Mouse (Mus musculus) right cerebral cortex, postnatal 36 days (tissue): ENCODE measurements around the gene Map3k5.

ENCODE experiments used
- DNase-seq, 2 experiments: peaks; one replicate each; pipeline ENCODE4 v3.0.0; 2022; ENCODE audit warnings: low spot score in 2 of 2, mixed read lengths in 1 of 2

Gene Map3k5

DNA sequence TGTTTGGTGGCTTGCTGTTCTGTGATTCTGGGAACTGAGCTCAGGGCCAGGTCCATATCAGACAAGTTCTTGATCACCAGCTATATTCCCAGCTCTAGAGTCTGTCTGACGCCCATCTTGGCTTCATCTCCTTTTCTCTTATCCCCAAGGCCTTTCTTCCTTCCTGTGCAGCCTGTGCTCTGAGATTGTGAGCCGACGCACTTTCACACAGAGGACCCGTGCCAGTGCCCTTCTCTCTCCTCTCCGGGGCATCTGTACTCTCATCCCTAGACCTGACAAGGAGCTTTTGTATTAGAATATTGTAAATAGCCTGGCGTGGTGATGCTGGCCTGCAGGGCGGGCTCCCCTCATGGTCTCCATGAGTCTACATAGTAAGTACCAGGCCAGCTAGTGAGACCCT is 221.1 kb downstream of the Map3k5 start:
- no peak for DNase-seq

DNA sequence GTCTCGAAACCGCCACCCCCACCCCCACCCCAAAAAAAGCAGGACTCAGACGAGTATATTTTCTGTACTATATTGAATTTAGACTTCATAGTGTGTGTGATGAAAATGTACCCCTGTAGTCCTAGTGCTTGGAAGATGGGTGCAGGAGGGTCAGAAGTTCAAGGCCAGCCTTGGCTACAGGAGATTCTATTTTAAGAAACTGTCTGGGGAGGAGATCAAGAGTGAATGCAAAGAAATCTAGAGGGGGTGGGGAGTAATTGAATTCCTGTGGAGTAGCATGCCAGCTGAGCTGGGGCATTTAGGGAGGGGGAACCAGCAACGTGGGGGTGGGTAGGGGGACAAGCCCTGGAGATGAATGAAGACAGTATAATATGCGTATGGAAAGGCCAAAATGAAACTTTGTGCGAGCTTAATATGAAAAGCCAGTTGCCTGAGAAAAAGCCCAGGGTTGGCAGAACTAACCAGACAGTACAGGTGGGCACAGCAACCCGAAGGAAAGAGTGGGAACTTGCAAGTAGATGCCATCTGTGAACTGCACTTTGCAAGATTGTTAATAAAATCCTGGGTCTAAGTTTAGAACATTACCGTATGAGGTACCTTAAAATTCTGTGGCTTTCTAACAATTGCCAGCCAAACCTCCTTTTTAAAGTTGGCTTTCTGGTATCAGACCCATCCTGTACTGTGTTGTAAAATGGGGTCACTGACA is 222.9 kb downstream of the Map3k5 start:
- no peak for DNase-seq

DNA sequence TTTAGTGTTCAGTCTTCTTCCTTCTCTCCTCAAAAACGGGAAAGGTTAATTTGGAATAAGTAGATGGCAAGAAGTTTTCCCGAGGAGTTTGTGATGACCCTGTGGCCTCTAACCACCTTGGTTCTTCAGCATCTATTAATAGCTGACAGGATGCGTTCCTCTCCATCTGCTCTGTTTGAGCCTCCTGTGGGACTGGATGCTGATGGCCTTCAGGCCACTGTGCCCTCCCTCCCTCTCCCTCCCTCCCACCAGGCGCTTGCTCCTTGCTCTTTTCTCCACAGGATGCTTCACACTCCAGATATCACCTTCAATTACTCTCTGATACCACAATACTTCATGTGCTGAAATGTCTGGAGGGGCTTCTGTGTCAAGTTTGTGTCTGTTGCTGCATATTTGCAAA is 224.5 kb downstream of the Map3k5 start:
- DNase-seq: no peak

DNA sequence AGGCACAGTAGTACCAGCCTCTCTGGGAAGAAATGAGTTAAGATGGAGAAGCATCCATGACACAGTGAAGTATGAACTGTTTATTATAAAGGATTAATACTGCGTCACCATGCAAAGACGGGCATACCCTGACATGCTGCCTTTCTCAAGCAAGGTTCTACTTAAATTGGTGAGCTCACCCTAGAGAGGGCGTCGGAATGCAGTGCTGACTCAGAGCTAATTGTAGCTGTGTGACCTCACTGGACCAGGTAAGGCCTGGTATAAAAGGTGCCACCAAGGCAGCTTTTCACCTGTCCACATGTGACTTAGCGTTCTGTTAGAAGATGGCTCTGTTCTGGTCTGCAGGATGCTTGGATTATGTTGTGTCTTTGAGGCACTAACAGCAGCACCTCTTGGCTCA is 225.0 kb downstream of the Map3k5 start:
- DNase-seq: no peak

DNA sequence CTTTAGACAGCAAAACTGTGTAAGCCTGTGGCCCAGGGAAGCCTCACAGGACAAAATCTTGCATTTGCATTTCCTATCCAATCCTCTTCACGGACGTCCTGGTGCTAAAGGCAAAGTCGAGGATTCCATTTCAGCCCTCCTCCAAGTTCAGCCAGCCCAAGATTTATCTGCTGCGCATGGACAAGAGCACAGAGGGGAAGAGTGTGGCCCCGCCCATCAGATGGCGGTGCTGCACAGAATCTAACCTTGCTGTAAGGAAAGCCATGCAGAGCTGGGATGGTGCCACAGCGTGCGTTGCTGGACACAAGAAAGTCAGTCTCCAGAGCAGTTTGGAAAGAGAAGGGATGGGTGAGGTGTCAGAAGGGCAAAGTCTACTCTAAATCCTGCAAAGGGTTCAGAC is 226.6 kb downstream of the Map3k5 start:
- DNase-seq: no peak

DNA sequence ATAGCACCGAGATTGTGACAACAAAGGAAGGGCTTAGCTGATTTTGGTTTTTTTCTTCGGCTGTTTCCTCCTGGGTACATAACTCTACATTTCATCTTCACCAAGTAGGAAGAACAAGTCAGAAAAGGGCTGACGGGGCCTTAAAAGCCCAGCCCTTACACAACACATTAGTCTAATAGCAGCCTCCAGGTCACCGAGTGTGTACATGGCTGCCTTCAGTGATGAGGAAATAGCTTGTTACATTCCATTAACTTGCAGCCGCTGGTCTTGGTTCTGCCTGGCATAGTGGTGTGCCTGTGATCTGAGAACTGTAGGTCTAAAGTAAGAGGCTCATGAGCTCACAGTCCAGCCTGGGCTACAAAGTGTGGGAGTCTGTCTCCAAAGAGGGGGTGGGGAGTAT is 230.5 kb downstream of the Map3k5 start:
- DNase-seq: no peak

DNA sequence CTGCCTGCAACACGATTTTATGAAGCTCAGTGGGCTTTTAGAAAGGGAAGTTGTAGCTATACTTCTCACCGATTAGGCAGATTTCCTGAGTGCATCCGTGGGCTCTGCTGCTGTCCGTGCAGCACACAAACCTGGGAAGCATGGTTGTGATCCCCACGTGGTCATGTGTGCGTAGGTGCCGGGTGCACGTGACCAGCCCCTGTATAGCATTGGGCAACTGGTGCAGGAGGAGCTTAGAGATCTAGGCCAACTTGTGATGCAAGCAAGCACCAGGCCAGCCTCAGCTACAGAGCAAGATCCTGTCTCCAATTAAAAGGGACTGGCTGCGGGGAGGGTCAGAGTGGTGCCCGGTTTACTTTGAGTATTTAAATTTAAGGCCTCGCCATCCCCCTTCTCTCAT is 232.5 kb downstream of the Map3k5 start:
- peak in 1 of 2 experiments; percentile 78 for DNase-seq

DNA sequence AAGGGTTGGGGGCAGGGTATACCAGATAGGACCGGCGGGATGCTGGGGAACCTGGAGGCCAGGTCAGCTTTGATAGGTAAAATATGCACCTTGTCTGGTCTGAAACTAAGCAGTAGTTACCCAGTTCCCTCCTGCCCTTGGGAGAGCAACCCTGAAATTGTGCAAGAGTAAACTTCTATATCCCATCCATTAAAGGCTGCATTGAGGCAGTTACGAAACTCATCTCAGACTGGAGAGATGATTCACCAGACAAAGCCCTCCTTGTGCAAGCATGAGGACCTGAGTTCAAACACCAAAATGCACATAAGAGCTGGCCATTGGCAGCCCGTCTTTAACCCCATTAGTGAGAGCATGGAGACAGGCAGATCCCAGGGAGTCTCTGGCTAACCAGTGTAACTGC is 233.2 kb downstream of the Map3k5 start:
- DNase-seq: no peak

DNA sequence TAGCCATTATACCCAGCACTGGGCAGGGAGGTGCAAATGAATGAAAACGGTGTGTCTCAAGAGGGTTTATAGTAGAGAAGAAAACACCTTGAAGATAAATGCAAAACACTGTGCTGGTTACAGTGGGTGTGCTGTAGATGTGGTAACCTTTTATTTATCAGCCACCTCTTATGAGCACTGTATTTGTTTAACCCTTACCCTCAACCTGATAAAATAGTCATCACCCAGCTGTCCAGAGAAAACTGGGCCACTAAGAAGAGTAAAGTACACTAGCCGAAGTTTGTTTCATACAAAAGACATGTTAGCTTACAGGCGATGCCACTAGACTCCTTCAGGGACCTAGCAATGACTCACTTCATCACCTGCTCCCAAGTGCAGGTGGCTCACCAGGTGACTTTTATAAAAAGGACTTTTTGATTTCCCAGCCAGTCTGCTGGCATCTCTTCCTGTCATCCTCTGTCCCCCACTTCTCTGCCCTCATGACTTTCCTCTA is 235.0 kb downstream of the Map3k5 start:
- no peak for DNase-seq

DNA sequence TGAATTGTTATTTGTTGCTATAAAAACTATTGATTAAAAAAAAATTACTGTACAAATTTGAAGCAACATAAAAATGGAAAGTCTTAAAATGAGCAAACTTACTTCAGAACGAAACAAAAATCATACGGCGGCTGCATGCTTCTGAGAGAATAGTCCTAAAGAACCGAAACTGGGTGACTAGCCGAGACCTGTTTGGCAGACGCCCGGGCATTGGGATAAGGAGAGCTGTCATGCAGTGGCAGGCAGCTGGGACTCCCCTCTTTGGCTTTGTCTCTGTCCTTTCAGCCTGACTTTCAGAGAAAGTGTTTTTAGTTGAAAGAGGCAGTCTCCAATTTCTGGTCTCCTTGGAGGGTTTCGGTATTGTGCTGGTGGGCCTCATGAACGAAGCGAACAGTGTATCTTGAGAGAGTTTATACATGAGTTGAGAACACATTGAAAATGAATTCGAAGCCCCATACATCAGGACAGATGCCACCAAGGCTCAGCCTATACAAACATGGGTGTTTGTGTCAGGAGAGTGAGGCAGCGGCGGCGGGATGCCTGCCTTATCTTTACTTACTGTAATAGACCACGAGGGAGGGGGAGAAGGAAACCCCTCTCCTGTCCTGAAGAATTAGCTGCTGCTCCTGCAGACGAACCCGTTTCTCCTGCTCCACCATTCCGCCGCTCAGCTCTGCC is 235.8 kb downstream of the Map3k5 start:
- no peak for DNase-seq

DNA sequence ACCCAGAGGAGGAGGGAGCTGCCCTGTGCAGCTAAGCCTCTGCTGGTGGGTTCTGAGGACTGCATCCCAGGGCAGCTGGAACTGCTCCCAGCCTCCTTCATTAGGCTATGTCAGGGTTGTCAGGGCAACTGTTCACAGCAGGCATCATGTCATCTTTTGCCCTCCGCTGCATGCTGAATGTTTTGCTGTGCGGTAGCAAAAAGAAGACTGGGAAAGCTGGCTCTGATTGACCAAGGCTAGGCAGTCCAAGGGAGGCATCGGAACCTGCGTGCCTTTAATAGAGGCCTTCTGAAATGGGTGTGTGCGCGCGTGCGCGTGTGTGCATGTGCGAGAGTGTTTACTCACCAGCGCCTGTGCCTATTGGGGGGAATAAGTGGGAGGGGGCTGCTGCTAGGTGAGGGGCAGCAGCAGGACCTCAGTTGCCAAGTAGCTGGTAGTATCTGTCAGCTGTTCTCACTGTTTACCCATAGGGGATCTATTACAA is 236.4 kb downstream of the Map3k5 start:
- peak; percentile 80 to 83 for DNase-seq

DNA sequence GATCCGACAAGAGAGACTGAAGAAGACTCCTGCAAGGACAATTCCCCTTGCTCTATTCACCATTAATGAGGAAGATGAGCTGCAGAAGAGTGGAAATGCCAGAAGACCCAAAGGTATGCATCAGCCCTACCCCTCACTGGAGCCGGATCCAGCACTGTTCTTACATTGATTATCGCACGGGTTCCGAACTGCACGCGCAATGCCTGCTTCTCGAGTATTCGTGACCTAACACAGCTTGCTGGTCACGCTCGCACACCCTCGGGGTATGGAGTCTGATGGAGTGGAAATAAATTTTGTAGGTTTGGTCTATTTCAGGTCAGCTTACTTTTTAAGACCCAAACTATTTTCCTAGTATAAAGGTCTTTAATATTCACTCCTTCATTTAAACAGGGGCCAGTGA is 236.9 kb downstream of the Map3k5 start:
- no peak for DNase-seq

DNA sequence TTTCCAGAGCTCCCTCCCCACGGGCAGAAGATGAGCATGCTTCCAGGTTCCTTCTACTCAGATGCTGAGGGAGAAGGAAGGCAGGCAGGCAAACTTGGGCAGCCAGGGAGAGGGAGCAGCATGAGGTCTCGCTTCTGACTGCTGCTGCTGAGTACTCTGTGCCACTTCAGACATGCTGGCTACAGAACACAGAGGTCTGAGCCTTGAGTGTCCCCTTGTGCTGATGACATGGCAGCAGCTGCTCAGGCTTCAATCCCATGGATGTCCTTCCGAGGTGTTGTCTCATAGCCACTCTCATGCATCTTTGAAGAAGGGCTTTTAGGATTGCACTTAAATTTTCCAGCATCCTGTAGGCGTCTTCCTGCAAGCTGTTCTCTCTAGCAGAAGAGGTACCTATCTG is 237.5 kb downstream of the Map3k5 start:
- no peak for DNase-seq

DNA sequence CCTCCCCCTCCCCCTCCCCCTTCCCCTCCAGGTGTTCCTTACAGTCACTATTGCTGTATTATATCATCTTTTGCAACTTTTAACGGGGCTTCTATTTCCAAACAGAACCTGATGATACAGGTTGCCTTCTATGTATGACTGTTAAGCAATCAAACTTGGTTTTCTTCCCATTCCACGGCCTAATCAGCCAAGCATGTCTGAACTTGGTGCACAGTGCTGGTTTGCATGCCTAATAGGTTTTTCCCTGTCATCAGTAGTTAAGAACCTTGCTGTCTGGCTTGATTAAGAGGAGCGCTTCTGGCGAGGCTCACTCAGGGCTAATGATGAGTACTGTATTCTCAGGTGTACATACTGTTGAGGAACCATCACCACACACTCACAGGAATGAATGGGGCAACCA is 239.5 kb downstream of the Map3k5 start:
- DNase-seq: no peak

DNA sequence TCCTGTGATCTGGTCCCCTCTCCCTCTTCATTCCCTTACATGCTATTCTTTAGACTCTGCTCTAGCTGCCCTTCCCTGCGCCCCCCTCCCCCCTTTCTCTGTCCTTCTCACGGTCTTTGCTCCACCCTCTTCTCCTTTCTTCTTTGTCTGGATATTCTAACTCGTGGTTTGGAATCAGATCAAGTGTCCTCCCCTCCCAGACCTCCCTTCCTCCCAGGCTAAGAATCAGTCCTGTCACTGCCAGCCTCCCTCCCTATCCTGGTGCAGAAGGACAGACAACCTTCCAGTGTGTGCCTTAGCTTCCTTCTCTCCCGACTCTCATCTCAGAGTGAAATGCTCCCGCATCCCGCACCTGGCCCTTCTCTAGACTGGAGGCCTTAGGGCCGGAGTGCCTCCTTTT is 241.8 kb downstream of the Map3k5 start:
- DNase-seq: no peak

DNA sequence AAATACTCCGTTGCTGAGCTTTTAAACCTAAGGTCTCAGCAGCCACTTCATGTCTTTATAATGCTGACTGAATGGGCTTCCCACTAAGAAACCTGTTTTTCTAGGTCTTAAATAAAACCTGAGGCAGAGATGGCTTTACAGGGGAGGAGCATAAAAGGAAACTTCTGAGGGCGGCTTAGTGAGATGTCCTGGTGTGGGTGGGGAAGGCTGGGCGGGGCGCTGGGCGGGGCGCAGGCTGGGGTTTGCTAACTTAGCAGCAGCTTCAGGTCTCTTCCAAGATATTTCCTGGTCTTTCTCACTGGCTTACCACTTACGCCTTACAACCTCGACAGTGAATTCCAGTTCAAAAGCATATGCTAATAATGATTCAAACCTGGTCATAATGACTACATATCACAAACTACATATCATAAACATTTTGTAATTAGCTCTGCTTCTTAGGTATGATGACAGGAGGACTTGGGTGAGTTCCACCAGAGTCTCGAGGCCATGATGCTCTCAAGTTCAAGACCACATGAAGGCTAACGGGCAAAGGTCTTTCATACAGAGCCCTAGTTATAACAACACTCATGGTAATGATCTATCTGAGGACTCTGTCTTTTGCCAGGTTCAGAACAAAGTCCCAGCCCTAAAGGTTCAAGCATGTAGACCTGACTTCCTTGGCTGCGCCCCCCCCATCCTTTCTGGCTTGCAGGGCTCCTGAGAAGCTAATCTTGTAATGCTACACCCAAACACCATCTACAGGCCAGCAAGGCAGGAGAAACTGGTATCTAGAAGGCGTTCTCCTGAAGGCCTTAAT is 244.7 kb downstream of the Map3k5 start:
- DNase-seq: no peak

DNA sequence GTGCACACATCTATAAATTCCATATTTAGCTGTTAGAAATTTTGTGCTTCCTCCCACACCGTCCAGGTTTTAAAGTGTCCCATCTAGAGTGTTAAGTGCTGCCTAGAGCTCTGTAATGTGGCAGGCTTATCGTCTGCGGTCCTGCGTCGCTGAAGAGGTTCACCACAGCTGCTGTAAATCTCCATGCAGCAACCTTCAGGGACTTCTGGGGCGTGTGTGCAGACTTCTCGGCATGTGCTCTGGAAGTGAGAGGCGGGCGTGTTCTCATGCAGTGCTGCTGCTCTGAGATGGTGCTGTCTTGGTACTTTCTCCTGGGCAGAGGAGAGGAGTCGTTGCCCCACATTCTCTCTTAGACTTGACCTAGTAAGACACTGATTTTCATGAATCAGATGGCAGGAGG is 246.9 kb downstream of the Map3k5 start:
- peak in 1 of 2 experiments; percentile 64 for DNase-seq

DNA sequence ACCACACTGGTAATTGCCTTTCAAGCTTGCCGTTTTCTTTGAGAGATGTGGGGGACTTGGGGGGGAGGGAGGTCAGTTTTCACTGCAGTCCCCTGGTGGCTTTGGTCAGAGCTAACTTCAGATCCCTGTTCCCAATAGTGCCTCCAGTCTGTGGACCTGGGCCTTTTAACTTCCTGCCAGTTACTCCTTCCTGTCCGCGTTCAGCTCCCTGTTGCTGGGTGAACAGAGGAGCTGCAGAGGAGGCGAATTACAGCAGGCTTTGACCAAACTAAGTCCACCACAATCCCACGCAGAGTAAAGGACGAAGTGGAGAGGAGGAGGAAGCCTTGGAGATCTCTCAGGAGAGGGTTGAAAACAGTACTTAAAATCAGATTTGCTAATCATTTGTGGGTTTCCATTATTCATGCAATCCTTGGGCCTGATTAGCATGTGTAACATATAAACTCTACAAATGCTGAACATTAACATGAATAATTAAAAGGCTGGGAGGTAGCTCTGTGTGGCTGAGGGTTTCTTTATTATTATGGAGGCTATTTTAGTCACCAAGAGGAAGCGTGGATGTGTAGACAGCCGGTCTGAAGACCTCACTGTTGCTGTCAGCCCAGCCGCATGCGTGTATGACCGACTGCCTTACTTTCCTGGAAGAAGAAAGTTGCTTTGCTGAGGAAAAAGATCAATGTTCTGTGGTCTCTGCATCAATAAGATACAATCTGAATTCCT is 247.6 kb downstream of the Map3k5 start:
- DNase-seq: no peak

DNA sequence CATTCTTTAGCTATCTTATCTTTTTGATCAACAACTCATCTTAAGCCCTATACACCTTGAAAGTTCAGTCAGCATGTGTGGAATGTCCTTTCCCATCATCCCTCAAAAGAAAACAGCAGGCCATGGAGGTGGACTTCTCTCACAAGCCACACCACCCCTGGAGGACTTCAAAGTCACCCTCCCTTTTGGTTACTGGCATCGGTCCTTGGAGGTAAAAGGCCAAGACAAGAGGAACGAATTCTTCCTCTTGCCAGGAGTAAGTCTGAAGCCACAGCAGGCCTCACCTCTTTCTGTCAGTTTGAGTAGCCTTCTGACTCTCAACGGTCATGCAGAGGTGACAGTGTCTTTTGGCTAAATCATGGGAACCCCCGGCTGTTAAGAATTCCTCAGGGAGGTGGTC is 250.1 kb downstream of the Map3k5 start:
- no peak for DNase-seq

DNA sequence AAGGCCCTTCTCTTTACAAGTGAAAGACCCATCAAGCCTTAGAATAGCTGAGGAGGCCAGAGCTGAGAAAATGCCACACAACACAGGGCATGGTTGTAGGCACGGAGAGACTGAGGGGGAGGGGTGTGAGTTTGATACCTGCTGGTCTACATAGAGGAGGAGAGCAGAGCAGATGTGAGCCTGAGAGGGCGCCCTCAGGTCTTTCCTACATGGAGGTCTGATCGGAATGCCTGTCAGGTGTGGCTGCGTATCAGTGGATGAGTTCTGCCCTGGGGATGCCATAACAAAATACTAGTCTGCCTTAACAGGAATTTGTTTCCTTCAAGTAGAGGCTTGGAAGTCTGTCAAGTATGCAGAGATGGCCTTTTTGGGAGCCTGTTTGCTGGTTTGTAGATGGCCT is 251.0 kb downstream of the Map3k5 start:
- no peak for DNase-seq

DNA sequence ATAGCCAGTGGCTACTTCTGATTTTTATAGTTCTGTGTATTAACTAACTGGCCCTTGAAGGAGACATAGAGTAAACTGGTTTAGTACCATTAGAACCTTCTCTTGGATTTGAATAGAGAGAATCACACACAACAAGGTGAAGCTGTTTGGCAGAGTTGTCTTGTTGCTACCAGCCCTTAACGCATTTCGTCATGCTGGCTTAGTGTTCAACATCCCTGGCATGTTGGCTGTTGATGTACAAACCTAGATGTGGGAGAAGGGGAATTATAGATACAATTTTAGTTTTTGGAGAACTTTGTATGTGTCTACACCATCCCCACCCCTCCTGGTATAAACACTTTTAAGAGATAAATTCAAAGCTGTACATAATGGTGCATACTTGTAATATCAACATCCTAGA is 251.5 kb downstream of the Map3k5 start:
- DNase-seq: no peak

DNA sequence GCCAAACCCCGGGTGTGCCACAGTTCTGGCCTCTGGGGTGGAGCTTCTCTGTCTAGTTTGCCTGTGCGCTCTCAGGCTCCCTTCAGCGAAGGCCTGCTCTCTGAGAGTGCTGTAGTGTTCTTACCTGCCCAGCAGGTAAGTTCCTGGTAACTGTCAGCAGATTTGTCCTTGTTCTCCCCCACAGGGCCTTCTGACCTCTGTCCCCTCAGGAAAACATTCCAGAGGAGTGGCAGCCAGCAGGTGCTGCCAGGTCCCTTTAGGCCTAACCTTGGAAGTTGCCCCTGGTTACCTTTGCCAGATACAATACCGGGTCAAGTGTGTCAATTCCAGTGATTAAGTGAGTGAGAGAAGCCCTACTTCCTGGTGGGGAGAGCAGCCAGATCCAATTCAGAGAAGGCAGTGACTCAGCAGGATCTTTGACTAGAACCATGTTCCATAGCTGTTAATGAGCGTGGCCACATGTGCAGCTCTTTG is 252.6 kb downstream of the Map3k5 start:
- DNase-seq: no peak
